Mouse (Mus musculus) kidney, embryonic 15.5 days (tissue): ENCODE measurements around the gene Sfxn2. TPM values are rescaled to one million over a fixed set of nuclear protein-coding genes. Genes with fewer than 3 reads are reported as not detected.

Source experiments
- ATAC-seq: fragments of 200-750 bp; cut with Nextera tagmentation; replicated peaks from 2 replicates; pipeline ENCODE4 v1.8.0; 2017; ENCODE audit warnings: moderate TSS enrichment; ENCODE audit not compliant: low FRiP score
- H3K27ac ChIP-seq: fragments of 300-500 bp; sonication (generic); 2 replicates; pipeline ENCODE4 v1.5.1; 2015; ENCODE audit warnings: mild to moderate bottlenecking, inconsistent platforms
- H3K27me3 ChIP-seq: fragments of 300-500 bp; sonication (generic); 2 replicates; pipeline ENCODE4 v1.6.1; 2015; ENCODE audit warnings: inconsistent platforms
- H3K36me3 ChIP-seq: fragments of 300-500 bp; sonication (generic); 2 replicates; pipeline ENCODE4 v1.6.1; 2015; ENCODE audit warnings: inconsistent platforms
- H3K4me1 ChIP-seq: fragments of 300-500 bp; sonication (generic); 2 replicates; pipeline ENCODE4 v1.6.1; 2015; ENCODE audit warnings: inconsistent platforms
- H3K4me2 ChIP-seq: fragments of 300-500 bp; sonication (generic); 2 replicates; pipeline ENCODE4 v1.6.1; 2015; ENCODE audit warnings: moderate library complexity, mild to moderate bottlenecking, inconsistent platforms
- H3K4me3 ChIP-seq: fragments of 300-500 bp; sonication (generic); replicated peaks from 2 replicates; pipeline ENCODE4 v1.5.1; 2015; ENCODE audit warnings: mild to moderate bottlenecking, inconsistent platforms
- H3K9ac ChIP-seq: fragments of 300-500 bp; sonication (generic); 2 replicates; pipeline ENCODE4 v1.6.1; 2015; ENCODE audit warnings: mild to moderate bottlenecking, inconsistent platforms
- H3K9me3 ChIP-seq: fragments of 300-500 bp; sonication (generic); replicated peaks from 2 replicates; pipeline ENCODE4 v1.6.1; 2016; ENCODE audit warnings: inconsistent platforms
- WGBS: fragments of 180-500 bp; shearing (Covaris S2); methylation state at CpG from one replicate; pipeline ENCODE4 v1.1.7; 2015; ENCODE audit warnings: mixed read lengths; 5-methylcytosine and 5-hydroxymethylcytosine counted together
- polyA plus RNA-seq: library from polyadenylated mRNA; unstranded; fragments of >200 nt; fragmentation: Nextera tagmentation; extraction: Ambion mirVana; gene quantifications from 2 replicates; pipeline ENCODE4 v1.2.1, GENCODE M21; 2015

Sfxn2 gene
- polyA plus RNA-seq: 32.9 and 33.0 TPM in 2 replicates

GRCm38 (mm10) chr19:46572951-46573937 is at the start of gene Sfxn2, which contains the start of gene Arl3:
Gene Sfxn2, plus strand, starts transcription at chr19:46573365.
Gene Arl3, minus strand, starts transcription at chr19:46573198.
- peak; percentile 96 for ATAC-seq
- Histone ChIP-seq H3K36me3 (no peaks in the 10 kb centered on the region), H3K4me3 (peak within 1 kb of the TSS; percentile 65), H3K4me2 (peak within 1 kb of the TSS; percentile 85), H3K27me3 (no peaks in the 10 kb centered on the region), H3K9me3 (no peaks in the 10 kb centered on the region), H3K27ac (peak within 1 kb of the TSS; percentile 86), H3K4me1 (peaks cover 33% of the 10 kb centered on the region), H3K9ac (peak within 1 kb of the TSS; percentile 74)
- WGBS: under 1% methylated on average over 64 of the region's 67 CpGs

- Histone ChIP-seq H3K27ac (peak overlapping the region; percentile 96), H3K9ac (peak overlapping the region; percentile 29), H3K4me1 (peaks cover 90% of the 10 kb centered on the region), H3K4me3 (peak overlapping the region; percentile 26), H3K4me2 (peak overlapping the region; percentile 55), H3K36me3 (no peaks in the 10 kb centered on the region), H3K9me3 (no peaks in the 10 kb centered on the region), H3K27me3 (no peaks in the 10 kb centered on the region)
- WGBS: 11% methylated on average over 20 of the region's 20 CpGs
- peak; percentile 81 for ATAC-seq
Measured at GRCm38 (mm10) chr19:46523480-46524151, 49.5 kb upstream of the Sfxn2 start.

DNA sequence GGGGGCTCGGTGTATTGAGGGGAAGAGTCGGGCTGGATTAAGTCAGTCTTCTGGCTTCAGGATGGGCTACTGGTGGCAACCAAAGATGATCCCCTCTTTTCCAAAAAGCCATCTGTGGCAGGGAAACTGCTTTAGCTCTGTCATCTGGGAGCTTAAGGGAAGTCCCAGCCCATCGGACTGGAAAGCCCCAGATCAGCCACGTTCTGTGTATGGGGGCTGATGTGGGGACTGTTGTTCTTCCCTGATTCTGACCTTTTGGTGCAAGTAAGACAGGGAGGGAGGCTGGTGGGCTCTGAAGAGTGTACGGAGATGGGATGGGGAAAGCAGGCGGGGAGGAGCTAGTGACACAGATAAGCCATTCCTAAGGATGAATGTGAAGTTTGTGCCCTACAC is 49.0 kb upstream of the Sfxn2 start:
- Histone ChIP-seq H3K27ac (peak overlapping the region; percentile 96), H3K9ac (peak overlapping the region; percentile 29; the same call in 1 of the 2 replicates), H3K4me2 (peak overlapping the region; percentile 55), H3K4me3 (peak overlapping the region; percentile 26), H3K27me3 (no peaks in the 10 kb centered on the region), H3K9me3 (no peaks in the 10 kb centered on the region), H3K36me3 (no peaks in the 10 kb centered on the region), H3K4me1 (peaks cover 90% of the 10 kb centered on the region)
- no peak for ATAC-seq
- WGBS: 8% methylated on average over 6 of the region's 6 CpGs

GRCm38 (mm10) chr19:46524601-46525321 is 48.4 kb upstream of the Sfxn2 start:
- 0 out of 2 replicates have a peak overlapping the region, but pooled peaks have one; percentile 29 for H3K9ac ChIP-seq
- 26% methylated on average over 14 of the region's 14 CpGs for WGBS
- peak overlapping the region; percentile 96 for H3K27ac ChIP-seq
- H3K4me3 ChIP-seq: peak overlapping the region; percentile 26; the same call in 1 of the 2 replicates
- H3K27me3 ChIP-seq: no peaks in the 10 kb centered on the region
- H3K9me3 ChIP-seq: no peaks in the 10 kb centered on the region
- H3K4me1 ChIP-seq: peaks cover 90% of the 10 kb centered on the region
- H3K36me3 ChIP-seq: no peaks in the 10 kb centered on the region
- H3K4me2 ChIP-seq: peak overlapping the region; percentile 55
- ATAC-seq: peak; percentile 44

DNA sequence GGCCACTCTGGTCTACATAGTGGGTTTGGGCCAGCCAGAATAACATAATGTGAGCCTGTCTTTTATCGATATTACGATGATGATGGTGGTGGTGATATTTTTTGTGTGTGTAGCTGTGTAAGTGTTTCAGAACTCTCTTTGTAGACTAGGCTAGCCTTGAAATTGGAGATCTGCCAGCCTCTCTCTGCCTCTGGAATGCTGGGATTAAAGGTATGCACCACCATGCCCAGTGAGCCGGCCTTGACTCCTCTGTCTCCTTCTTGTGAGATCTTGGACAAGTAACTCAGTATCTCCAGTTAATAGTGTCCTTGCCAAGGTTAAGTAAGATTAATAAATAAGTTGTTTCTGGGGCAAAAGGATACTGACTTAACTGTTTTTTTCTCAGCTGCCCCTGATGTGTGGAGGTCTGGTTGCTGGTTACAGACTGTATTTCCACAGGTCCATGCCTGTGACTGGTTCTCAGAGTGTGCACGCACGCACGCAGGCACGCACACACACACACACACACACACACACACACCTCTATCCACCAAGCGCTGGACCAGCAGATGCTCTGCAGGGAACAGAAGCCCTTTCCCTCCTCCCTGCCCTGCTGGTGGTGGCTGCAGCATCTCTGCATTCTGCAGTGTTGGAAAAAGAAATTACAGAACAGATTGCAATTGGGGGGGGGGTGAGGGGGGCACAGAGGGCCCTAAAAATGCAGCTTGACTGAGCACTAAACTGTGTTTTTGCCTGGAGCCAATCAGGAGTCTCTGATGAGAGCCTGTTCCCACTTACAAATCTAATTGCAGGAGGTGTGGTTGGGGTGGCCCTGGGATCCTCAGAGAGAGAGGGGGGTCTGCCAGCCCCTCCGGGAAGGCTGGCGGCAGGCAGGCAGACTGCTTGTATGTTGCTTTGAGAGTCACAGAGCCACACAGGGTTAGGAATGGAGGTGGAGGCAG is 47.2 kb upstream of the Sfxn2 start:
- H3K4me1 ChIP-seq: peaks cover 95% of the 10 kb centered on the region
- WGBS: 58% methylated on average over 10 of the region's 10 CpGs

GRCm38 (mm10) chr19:46527632-46528528 is 45.3 kb upstream of the Sfxn2 start:
- 26% methylated on average over 17 of the region's 17 CpGs for WGBS
- H3K4me2 ChIP-seq: peak overlapping the region; percentile 56
- H3K9me3 ChIP-seq: no peaks in the 10 kb centered on the region
- H3K27me3 ChIP-seq: no peaks in the 10 kb centered on the region
- peaks cover 98% of the 10 kb centered on the region for H3K4me1 ChIP-seq
- H3K4me3 ChIP-seq: peak overlapping the region; percentile 28
- H3K9ac ChIP-seq: peak overlapping the region; percentile 30; the same call in 1 of the 2 replicates
- ATAC-seq: no peak
- no peaks in the 10 kb centered on the region for H3K36me3 ChIP-seq
- H3K27ac ChIP-seq: peak overlapping the region; percentile 96

More for the DNA sequence above, 47.2 kb upstream of the Sfxn2 start:
- no peaks in the 10 kb centered on the region for H3K27me3 ChIP-seq
- no peak for ATAC-seq
- no peak overlapping the region for H3K4me2 ChIP-seq
- H3K9ac ChIP-seq: no peak overlapping the region
- peak overlapping the region; percentile 96 for H3K27ac ChIP-seq
- no peak overlapping the region for H3K4me3 ChIP-seq
- no peaks in the 10 kb centered on the region for H3K9me3 ChIP-seq
- no peaks in the 10 kb centered on the region for H3K36me3 ChIP-seq

- under 1% methylated on average over 20 of the region's 20 CpGs for whole genome bisulfite sequencing
- peak; percentile 69 for ATAC-seq
- Histone ChIP-seq H3K9me3 (no peaks in the 10 kb centered on the region), H3K27me3 (no peaks in the 10 kb centered on the region), H3K4me1 (peaks cover 98% of the 10 kb centered on the region), H3K9ac (peak overlapping the region; percentile 30; the same call in 1 of the 2 replicates), H3K4me3 (peak overlapping the region; percentile 28), H3K27ac (peak overlapping the region; percentile 96), H3K4me2 (peak overlapping the region; percentile 56), H3K36me3 (no peaks in the 10 kb centered on the region)
Measured at GRCm38 (mm10) chr19:46528529-46529213, 44.5 kb upstream of the Sfxn2 start.

DNA sequence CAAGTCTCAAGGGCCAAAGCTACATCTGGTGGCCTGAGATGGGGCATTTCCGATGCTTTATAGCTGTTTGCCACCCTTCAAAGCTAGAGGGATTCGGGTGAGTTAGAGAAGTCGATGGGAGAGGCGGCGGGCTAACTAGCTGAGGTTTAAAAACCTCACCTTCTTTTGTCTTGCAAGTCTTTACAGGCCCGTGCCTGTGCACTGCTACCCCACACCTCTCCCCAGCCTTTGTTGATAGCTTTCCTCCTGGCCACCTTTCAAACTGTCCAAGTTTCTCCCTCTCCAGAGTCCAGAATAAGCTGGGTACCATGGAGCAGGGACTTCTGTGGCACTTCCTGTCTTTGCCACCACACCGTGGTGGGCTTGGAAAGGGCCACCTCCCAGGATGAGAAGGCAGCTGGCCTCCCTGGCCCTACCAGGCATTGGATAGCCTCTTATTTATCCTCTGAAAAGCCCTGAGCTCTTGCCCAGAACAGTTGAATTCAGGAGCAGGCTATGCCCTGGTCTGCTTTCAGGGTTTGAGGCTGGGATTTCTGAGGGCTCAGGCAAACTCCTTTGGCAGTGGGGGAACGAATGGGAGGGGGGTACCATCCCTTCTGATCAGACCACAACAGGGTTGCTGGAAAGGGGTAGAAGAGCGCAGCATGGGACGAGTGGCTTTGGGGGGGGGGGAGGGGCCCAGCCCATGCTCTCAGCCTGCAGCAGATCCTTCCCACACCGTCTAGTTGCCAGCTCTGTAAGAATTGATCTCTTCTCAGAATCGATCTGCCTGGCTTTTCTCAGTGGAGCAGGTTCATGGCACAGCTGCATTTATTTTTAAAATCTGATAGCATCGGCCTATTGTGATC is 43.3 kb upstream of the Sfxn2 start:
- Histone ChIP-seq H3K9me3 (no peaks in the 10 kb centered on the region), H3K4me3 (peak overlapping the region; percentile 28; the same call in 1 of the 2 replicates), H3K4me2 (peak overlapping the region; percentile 56), H3K27ac (peak overlapping the region; percentile 96), H3K9ac (peak overlapping the region; percentile 21), H3K36me3 (no peaks in the 10 kb centered on the region), H3K27me3 (no peaks in the 10 kb centered on the region), H3K4me1 (peaks cover 97% of the 10 kb centered on the region)
- WGBS: 19% methylated on average over 13 of the region's 13 CpGs
- no peak for ATAC-seq

GRCm38 (mm10) chr19:46530449-46530990 is 42.6 kb upstream of the Sfxn2 start:
- H3K9ac ChIP-seq: no peak overlapping the region; the same call in 1 of the 2 replicates
- WGBS: 19% methylated on average over 8 of the region's 8 CpGs
- H3K4me3 ChIP-seq: no peak overlapping the region; the same call in 1 of the 2 replicates
- no peak for ATAC-seq
- no peaks in the 10 kb centered on the region for H3K27me3 ChIP-seq
- peak overlapping the region; percentile 34 for H3K4me2 ChIP-seq
- peak overlapping the region; percentile 96 for H3K27ac ChIP-seq
- no peaks in the 10 kb centered on the region for H3K36me3 ChIP-seq
- H3K4me1 ChIP-seq: peaks cover 96% of the 10 kb centered on the region
- no peaks in the 10 kb centered on the region for H3K9me3 ChIP-seq
